Mouse (Mus musculus) liver, embryonic 14.5 days (tissue): ENCODE data around the gene Gm49395.

Experiments used
- CTCF ChIP-seq: IDR thresholded peaks from 2 replicates; pipeline ENCODE4 v1.5.1; 2016; ENCODE audit warnings: antibody characterized with exemption, low read depth, control low read depth
- EP300 ChIP-seq: IDR thresholded peaks from 2 replicates; pipeline ENCODE4 v1.6.1; 2016; ENCODE audit warnings: antibody characterized with exemption, low read depth

- no peak for TF ChIP-seq CTCF
- no peak for TF ChIP-seq EP300
These were observed 59.1 kb downstream of the Gm49395 start for GRCm38 (mm10) chr13:115042652-115043051.
